Mouse (Mus musculus): ENCODE results near the gene Gm20547. TPM values are rescaled to one million over a fixed set of nuclear protein-coding genes. Genes with fewer than 3 reads are reported as not detected.

The Gm20547 gene
- polyA plus RNA-seq, 1 experiment from 2014 or later, result not detected

- no peak for ATAC-seq (ENCODE audit: insufficient read depth)
- no peak overlapping the region; the same call in 1 of the 2 replicates for H3K9ac ChIP-seq
- peaks cover 33% of the 10 kb centered on the region for H3K4me1 ChIP-seq (replicated peaks)
- H3K27me3 ChIP-seq, result no peaks in the 10 kb centered on the region
- peak overlapping the region; percentile 39 for H3K27ac ChIP-seq (replicated peaks)
- no peaks in the 10 kb centered on the region for H3K36me3 ChIP-seq (replicated peaks)
- peak overlapping the region; percentile 57 for H3K4me2 ChIP-seq
- H3K4me3 ChIP-seq (replicated peaks), result peak overlapping the region; percentile 42
- no peaks in the 10 kb centered on the region for H3K9me3 ChIP-seq (replicated peaks)
Observed at GRCm38 (mm10) chr17:34881166-34881565, 676 bp downstream of the Gm20547 start.

DNA sequence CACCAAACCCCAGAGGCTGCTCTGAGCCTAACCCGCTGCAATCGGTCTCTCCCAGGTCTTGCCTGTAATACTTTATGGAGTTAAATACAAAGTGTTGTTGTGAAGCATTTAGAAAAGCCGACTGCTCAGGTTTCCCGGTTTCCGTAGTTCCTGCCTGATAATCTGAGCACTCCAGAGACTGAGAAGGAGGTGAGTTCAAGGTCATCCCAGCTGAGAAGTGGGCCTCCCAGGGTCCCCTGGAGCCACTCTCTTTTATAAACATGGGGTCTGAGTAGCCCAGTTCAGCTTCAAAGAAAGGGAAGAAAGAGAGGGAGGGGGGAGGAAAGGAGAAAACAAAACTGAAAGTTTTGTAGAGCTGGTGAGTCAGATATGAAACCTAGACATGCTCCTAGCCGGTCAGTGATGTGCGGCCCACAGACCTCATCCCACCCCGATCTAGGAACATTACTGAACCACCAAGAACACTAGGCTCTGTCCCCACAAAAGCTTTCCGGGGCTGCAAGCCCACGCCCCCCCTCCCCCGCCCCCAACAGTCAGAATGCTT lies 2.4 kb downstream of the Gm20547 start, which contains the start of gene Zbtb12:
Gene Zbtb12, plus strand, starts transcription at position 148 of the 544 bp plus-strand sequence.
- no peak within 1 kb of the TSS for H3K4me2 ChIP-seq
- no peak within 1 kb of the TSS for H3K9ac ChIP-seq
- no peaks in the 10 kb centered on the region for H3K27me3 ChIP-seq
- no peaks in the 10 kb centered on the region for H3K36me3 ChIP-seq (replicated peaks)
- H3K9me3 ChIP-seq (replicated peaks), result no peaks in the 10 kb centered on the region
- no peak for ATAC-seq (ENCODE audit: insufficient read depth)
- no peak within 1 kb of the TSS for H3K4me3 ChIP-seq (replicated peaks)
- H3K27ac ChIP-seq (replicated peaks), result no peak within 1 kb of the TSS
- H3K4me1 ChIP-seq (replicated peaks), result peaks cover 20% of the 10 kb centered on the region
- WGBS (ENCODE audit: insufficient replicate concordance), result 51% methylated on average over 11 of the region's 11 CpGs

- 79% methylated on average over 6 of the region's 6 CpGs for WGBS (ENCODE audit: insufficient replicate concordance)
- no peak overlapping the region for H3K4me2 ChIP-seq
- H3K27ac ChIP-seq (replicated peaks), result no peak overlapping the region
- no peaks in the 10 kb centered on the region for H3K27me3 ChIP-seq
- no peaks in the 10 kb centered on the region for H3K9me3 ChIP-seq (replicated peaks)
- ATAC-seq (ENCODE audit: insufficient read depth), result no peak
- H3K4me3 ChIP-seq (replicated peaks), result no peak overlapping the region
- H3K9ac ChIP-seq, result no peak overlapping the region
- H3K36me3 ChIP-seq (replicated peaks), result no peaks in the 10 kb centered on the region; the same call in 1 of the 2 replicates
- H3K4me1 ChIP-seq (replicated peaks), result no peaks in the 10 kb centered on the region
Observed at GRCm38 (mm10) chr17:34874321-34874720, 7.5 kb downstream of the Gm20547 start.

- 48% methylated on average over 7 of the region's 7 CpGs for WGBS (ENCODE audit: insufficient replicate concordance)
- H3K9ac ChIP-seq, result no peak overlapping the region
- ATAC-seq (ENCODE audit: insufficient read depth), result no peak
Observed at GRCm38 (mm10) chr17:34865981-34866380, 15.9 kb downstream of the Gm20547 start.

DNA sequence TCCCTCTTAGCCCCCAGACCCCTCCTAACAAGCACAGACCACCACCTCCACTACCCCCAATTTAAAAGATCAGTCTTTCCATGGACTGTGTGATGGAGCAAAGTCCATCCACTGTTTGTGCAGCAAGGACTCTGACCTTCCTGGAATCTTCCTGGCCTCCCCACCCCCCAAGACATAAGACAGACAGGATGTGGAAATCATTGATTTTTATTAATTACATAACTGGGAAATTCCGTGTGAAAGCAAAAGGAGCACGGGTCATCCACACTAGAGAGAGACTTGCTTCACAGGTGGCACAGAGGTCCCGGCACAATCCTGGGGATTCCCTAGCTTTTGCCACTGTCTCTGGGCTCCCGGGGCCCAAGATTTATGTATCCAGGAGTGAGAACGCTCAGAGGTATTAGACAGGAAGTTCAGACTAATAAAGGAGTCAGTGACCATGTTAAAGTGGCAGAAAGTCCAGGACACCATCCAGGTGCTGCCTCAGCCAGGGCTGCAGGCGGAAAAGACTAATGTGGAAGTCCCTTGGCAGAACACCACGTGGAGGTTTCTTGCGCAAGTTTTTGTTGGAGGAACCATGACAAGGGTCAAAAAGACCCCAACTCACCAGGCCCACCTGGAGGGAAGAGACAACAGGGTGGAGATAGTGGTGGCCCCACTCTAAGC lies 19.3 kb downstream of the Gm20547 start, which contains the start of gene Cfb:
Gene Cfb, minus strand, starts transcription at position 103 of the 666 bp plus-strand sequence.
- Histone ChIP-seq H3K9ac (no peak within 1 kb of the TSS), H3K27me3 (no peaks in the 10 kb centered on the region), H3K9me3 (replicated peaks) (no peaks in the 10 kb centered on the region), H3K4me1 (replicated peaks) (peaks cover 26% of the 10 kb centered on the region), H3K4me3 (replicated peaks) (peak within 1 kb of the TSS; percentile 44), H3K36me3 (replicated peaks) (peaks cover 6% of the 10 kb centered on the region), H3K27ac (replicated peaks) (peak within 1 kb of the TSS; percentile 71), H3K4me2 (peak within 1 kb of the TSS; percentile 46)
- 41% methylated on average over 8 of the region's 8 CpGs for WGBS (ENCODE audit: insufficient replicate concordance)
- peak; percentile 71 for ATAC-seq (ENCODE audit: insufficient read depth)

More at GRCm38 (mm10) chr17:34865981-34866380, 15.9 kb downstream of the Gm20547 start:
- Histone ChIP-seq H3K9me3 (replicated peaks) (no peaks in the 10 kb centered on the region), H3K27me3 (no peaks in the 10 kb centered on the region), H3K36me3 (replicated peaks) (no peaks in the 10 kb centered on the region), H3K4me2 (no peak overlapping the region), H3K4me1 (replicated peaks) (0 out of 2 replicates have a peak, but pooled peaks cover 5% of the 10 kb centered on the region), H3K27ac (replicated peaks) (no peak overlapping the region), H3K4me3 (replicated peaks) (no peak overlapping the region)

GRCm38 (mm10) chr17:34861704-34862415 lies 20.0 kb downstream of the Gm20547 start:
- peaks cover 30% of the 10 kb centered on the region for H3K4me1 ChIP-seq (replicated peaks)
- peaks cover 13% of the 10 kb centered on the region for H3K36me3 ChIP-seq (replicated peaks)
- 47% methylated on average over 13 of the region's 13 CpGs for WGBS (ENCODE audit: insufficient replicate concordance)
- no peaks in the 10 kb centered on the region for H3K27me3 ChIP-seq
- no peak overlapping the region for H3K9ac ChIP-seq
- peak; percentile 79 for ATAC-seq (ENCODE audit: insufficient read depth)
- peak overlapping the region; percentile 46 for H3K4me2 ChIP-seq
- H3K27ac ChIP-seq (replicated peaks), result peak overlapping the region; percentile 71
- peak overlapping the region; percentile 44 for H3K4me3 ChIP-seq (replicated peaks)
- no peaks in the 10 kb centered on the region for H3K9me3 ChIP-seq (replicated peaks)

- H3K4me2 ChIP-seq, result peak overlapping the region; percentile 46
- H3K4me1 ChIP-seq (replicated peaks), result peaks cover 30% of the 10 kb centered on the region
- WGBS (ENCODE audit: insufficient replicate concordance), result 65% methylated on average over 9 of the region's 9 CpGs
- no peak overlapping the region for H3K27ac ChIP-seq (replicated peaks)
- no peaks in the 10 kb centered on the region for H3K9me3 ChIP-seq (replicated peaks)
- H3K27me3 ChIP-seq, result no peaks in the 10 kb centered on the region
- H3K4me3 ChIP-seq (replicated peaks), result peak overlapping the region; percentile 44
- peaks cover 26% of the 10 kb centered on the region for H3K36me3 ChIP-seq (replicated peaks)
- no peak overlapping the region for H3K9ac ChIP-seq
- no peak for ATAC-seq (ENCODE audit: insufficient read depth)
Observed at GRCm38 (mm10) chr17:34860514-34860913, 21.3 kb downstream of the Gm20547 start.

GRCm38 (mm10) chr17:34858670-34859069 lies 23.2 kb downstream of the Gm20547 start:
- H3K27ac ChIP-seq (replicated peaks), result no peak overlapping the region
- H3K9me3 ChIP-seq (replicated peaks), result no peaks in the 10 kb centered on the region
- ATAC-seq (ENCODE audit: insufficient read depth), result no peak
- 25% methylated on average over 4 of the region's 4 CpGs for WGBS (ENCODE audit: insufficient replicate concordance)
- H3K27me3 ChIP-seq, result no peaks in the 10 kb centered on the region
- H3K4me2 ChIP-seq, result no peak overlapping the region
- H3K4me3 ChIP-seq (replicated peaks), result no peak overlapping the region
- no peak overlapping the region for H3K9ac ChIP-seq
- peaks cover 43% of the 10 kb centered on the region for H3K36me3 ChIP-seq (replicated peaks)
- H3K4me1 ChIP-seq (replicated peaks), result peaks cover 39% of the 10 kb centered on the region

- no peak overlapping the region for H3K9ac ChIP-seq
- H3K27ac ChIP-seq (replicated peaks), result no peak overlapping the region
- no peak overlapping the region for H3K4me2 ChIP-seq
- no peaks in the 10 kb centered on the region for H3K9me3 ChIP-seq (replicated peaks)
- peaks cover 60% of the 10 kb centered on the region for H3K4me1 ChIP-seq (replicated peaks)
- no peak overlapping the region for H3K4me3 ChIP-seq (replicated peaks)
- WGBS (ENCODE audit: insufficient replicate concordance), result 35% methylated on average over 3 of the region's 3 CpGs
- H3K27me3 ChIP-seq, result no peaks in the 10 kb centered on the region
- ATAC-seq (ENCODE audit: insufficient read depth), result no peak
- H3K36me3 ChIP-seq (replicated peaks), result peaks cover 59% of the 10 kb centered on the region
Observed at GRCm38 (mm10) chr17:34855825-34856224, 26.0 kb downstream of the Gm20547 start.

DNA sequence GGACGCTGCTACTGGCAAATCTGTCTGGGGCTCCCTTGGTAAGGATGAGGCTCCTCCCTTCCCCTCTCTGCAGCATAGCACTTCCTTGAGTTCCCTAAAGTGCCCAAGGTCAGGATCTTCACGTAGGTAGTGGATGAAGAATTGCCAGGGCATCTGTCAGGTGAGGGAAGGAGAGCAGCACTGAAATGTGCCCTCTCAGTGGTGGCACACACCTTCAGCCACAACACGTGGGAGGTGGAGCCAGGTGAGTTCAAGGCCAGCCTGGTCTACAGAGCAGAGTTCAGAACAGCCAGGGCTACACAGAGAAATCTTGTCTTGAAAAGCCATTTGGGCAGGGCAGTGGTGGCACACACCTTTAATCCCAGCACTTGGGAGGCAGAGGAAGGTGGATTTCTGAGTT lies 27.1 kb downstream of the Gm20547 start:
- ATAC-seq (ENCODE audit: insufficient read depth), result no peak
- peaks cover 64% of the 10 kb centered on the region for H3K4me1 ChIP-seq (replicated peaks)
- no peak overlapping the region for H3K27ac ChIP-seq (replicated peaks)
- no peak overlapping the region for H3K4me2 ChIP-seq
- no peaks in the 10 kb centered on the region for H3K27me3 ChIP-seq
- H3K4me3 ChIP-seq (replicated peaks), result no peak overlapping the region
- no peaks in the 10 kb centered on the region for H3K9me3 ChIP-seq (replicated peaks)
- no peak overlapping the region for H3K9ac ChIP-seq
- WGBS (ENCODE audit: insufficient replicate concordance), result 65% methylated on average over 3 of the region's 3 CpGs
- peaks cover 59% of the 10 kb centered on the region for H3K36me3 ChIP-seq (replicated peaks)

DNA sequence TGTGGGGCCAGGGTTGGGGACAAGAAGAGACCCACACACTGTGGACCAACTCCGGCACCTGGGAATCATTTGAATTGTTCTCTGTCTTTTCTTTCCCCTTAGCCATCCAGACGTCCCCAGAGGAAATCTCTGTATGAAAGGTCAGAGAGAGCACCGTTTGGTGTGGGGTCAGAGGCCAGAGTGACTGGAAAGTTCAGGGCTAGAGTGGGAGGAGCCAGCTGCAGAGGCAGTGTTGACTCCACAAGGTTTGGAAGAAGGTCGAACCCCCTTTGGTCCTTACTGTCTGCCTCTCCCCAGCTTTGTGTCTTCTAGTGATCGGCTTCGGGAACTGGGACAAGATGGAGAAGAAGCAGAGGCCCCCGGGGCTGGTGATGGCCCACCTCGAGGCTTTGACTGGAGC lies 28.3 kb downstream of the Gm20547 start:
- no peak overlapping the region for H3K4me3 ChIP-seq (replicated peaks)
- no peaks in the 10 kb centered on the region for H3K27me3 ChIP-seq
- no peak overlapping the region for H3K4me2 ChIP-seq
- peaks cover 64% of the 10 kb centered on the region for H3K4me1 ChIP-seq (replicated peaks)
- no peak for ATAC-seq (ENCODE audit: insufficient read depth)
- H3K36me3 ChIP-seq (replicated peaks), result peaks cover 59% of the 10 kb centered on the region
- no peak overlapping the region for H3K9ac ChIP-seq
- H3K9me3 ChIP-seq (replicated peaks), result no peaks in the 10 kb centered on the region
- WGBS (ENCODE audit: insufficient replicate concordance), result 61% methylated on average over 8 of the region's 8 CpGs
- H3K27ac ChIP-seq (replicated peaks), result no peak overlapping the region

All from liver, embryonic 15.5 days (tissue).